Mouse (Mus musculus): ENCODE data around the gene Zfp148.
"Not testable (repeated sequence)": the region's sequence is repeated elsewhere in the genome, so short reads cannot be mapped to it uniquely, and the experiment has no call there.

Zfp148 gene

DNA sequence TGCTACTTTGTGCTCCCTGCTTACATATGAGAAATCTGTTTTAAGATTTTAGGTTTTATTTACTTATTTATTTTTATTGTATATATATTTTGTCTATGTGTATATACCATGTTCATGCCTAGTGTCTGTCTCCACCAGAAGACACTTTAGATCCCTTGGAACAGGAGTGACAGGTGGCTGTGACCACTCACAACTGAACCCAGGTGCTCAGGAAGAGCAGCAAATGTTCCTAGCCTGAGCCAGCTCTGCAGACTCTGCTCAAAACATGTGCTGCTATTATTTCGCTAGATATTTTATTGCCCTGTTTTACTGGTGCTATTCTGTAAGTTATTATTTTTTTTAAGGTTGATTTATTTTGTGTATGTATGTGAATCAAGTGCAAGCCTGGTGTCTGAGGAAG lies 78.5 kb downstream of the Zfp148 start:
- no peak for DNase-seq (ENCODE audit: low read depth, low spot score)

GRCm38 (mm10) chr16:33461416-33461815 lies 80.8 kb downstream of the Zfp148 start:
- DNase-seq (ENCODE audit: low read depth, low spot score), result peak; percentile 36

DNA sequence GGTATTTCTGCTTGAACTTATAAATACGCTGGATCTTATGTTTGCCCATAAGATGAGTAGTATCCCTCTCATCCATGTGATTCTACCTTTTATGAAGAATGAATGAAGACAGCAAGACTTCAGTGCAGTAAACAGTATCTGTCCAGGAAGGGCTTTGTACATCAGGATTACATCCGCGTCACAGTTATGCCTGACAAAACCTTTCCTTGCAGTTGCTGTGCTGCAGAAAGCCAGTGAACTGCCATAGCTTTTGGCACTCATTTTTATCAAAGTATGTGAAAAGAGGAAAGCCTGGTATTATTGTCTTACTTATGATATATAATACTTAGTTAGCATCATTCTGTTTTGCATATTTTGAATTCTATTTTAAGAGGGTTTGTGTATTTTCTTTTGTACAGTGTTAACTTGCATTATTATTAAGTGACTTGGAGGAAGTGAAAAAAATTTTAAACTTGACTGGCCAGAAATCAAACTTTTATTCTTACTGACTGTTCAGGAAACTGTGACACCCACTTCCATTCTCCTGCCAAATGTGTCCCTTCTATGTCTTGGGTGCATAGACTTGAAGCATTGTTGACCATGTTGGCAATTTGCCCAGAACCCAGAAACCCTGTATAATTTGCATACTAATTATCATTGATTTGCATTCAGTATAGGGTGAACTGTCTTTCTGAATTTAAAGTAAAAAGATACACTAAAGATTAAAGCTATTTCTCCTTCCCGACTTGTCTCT lies 84.0 kb downstream of the Zfp148 start:
- no peak for DNase-seq (ENCODE audit: low read depth, low spot score)

DNA sequence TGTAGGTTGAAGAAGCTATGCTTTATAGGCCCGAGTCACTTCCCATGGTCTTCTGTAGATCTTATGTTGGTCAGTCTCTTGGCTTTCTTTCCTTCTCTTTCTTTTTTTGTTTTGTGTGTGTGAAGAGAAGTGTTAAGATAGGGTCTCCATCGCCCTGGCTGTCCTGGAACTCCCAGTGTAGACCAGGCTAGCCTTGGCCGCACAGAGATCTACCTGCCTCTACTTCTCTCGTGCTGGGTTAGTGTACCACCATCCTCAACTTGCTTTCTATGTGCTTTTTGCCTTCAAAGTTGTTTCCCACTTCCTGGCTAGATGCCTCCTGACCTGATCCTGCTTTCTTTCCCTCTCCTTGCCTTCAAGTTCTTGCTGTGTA lies 84.6 kb downstream of the Zfp148 start:
- DNase-seq (ENCODE audit: low read depth, low spot score), result no peak

- no peak for DNase-seq (ENCODE audit: low read depth, low spot score)
Measured at GRCm38 (mm10) chr16:33467451-33467850, 86.8 kb downstream of the Zfp148 start.

DNA sequence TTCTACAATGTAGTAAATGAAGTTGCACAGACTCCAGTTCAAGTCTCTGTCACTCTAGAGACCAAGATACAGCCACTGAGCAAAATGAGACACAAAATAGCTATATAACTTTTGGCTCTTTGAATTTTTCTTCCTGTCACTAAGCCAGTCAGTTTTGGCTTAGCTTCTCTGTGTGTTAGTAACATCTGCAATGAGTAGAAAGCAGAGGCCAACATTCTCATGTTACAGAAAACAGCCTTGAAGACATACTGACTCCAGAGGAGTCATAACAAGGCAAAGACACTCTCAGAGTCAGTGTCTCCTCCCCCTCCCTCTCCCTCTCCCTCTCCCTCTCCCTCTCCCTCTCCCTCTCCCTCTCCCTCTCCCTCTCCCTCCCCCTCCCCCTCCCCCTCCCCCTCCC lies 89.3 kb downstream of the Zfp148 start:
- DNase-seq (ENCODE audit: low read depth, low spot score), result no peak

- DNase-seq (ENCODE audit: low read depth, low spot score), result no peak
Measured at GRCm38 (mm10) chr16:33474381-33474780, 93.7 kb downstream of the Zfp148 start.

GRCm38 (mm10) chr16:33479926-33480325 lies 99.3 kb downstream of the Zfp148 start:
- DNase-seq (ENCODE audit: low read depth, low spot score), result no peak

GRCm38 (mm10) chr16:33481148-33481547 lies 100.5 kb downstream of the Zfp148 start:
- DNase-seq (ENCODE audit: low read depth, low spot score), result no peak

DNA sequence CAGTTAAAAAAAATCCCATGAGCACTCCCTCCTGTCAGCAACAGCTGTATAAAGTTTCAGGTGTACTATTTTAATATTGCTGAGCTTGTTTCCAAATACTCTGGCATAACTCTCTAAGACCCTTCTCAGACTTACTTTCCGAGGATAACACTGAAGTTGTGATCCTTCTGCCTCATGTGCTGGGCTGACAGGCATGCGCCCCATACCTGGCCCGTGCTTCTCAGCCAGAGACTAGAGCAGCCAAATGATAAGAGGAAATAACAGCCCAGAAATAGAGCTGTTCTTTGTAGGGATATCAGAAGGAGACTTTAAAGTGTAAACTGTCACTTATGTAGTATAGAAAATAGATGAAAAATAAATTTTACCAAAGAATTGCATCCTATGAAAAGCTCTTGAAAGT lies 101.7 kb downstream of the Zfp148 start:
- no peak for DNase-seq (ENCODE audit: low read depth, low spot score)

- no peak for DNase-seq (ENCODE audit: low read depth, low spot score)
Measured at GRCm38 (mm10) chr16:33487709-33488108, 107.1 kb downstream of the Zfp148 start.

DNA sequence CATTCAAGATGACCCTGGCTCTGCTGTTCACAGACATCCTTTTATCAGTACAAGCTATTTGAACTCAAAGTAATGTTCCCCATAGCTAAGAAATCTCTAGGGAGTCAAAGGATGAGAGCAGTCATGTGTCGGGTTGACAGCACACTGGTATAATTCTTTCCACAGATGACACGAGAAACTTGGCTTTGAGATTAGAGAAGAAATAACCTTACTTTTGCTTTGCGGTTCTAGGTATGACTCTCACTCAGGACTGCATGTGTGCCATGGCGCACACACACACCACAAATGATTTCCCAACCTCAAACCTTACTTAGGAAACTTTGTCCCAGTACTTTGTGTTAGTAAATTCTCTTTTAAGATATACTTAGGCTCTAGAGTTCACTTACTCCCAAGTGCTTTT lies 113.7 kb downstream of the Zfp148 start:
- no peak for DNase-seq (ENCODE audit: low read depth, low spot score)

DNA sequence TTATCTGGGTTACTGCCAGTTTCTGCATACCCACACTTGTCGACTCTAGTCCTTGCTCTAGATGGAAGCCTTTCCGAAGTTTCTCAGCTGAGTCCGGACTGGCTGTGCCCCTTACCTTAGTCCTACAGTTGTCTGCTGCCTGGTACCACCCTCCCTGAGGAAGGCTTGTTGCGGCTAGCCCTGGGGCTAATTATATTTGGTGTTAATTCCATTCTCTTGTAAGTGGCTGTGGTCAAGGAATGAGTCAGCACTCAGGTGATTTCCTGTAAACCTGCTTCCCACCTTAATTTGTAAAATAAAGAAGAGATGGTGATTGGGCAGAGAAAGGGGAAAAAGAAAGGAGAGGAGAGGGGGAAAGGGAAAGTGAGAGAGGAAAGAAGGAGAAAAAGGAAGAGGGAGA lies 127.4 kb downstream of the Zfp148 start:
- DNase-seq (ENCODE audit: low read depth, low spot score), result no peak

GRCm38 (mm10) chr16:33509231-33509630 lies 128.6 kb downstream of the Zfp148 start:
- DNase-seq (ENCODE audit: low read depth, low spot score), result not testable (repeated sequence)

DNA sequence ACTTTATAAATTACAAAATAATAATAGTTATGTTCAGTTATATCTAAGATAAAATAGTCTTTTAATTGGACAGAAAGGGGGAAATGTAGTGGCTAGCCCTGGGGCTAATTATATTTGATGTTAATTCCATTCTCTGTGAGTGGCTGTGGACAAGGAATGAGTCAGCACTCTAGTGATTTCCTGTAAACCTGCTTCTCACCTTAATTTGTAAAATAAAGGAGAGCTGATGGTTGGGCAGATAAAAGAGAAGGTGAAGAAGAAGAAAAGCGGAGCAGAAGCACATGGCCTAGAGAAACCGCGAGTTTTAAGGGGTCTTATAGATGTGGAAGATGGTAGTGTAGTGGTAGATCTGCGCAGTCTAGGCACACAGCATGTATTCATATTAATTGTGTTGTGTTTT lies 130.2 kb downstream of the Zfp148 start:
- DNase-seq (ENCODE audit: low read depth, low spot score), result not testable (repeated sequence)

DNA sequence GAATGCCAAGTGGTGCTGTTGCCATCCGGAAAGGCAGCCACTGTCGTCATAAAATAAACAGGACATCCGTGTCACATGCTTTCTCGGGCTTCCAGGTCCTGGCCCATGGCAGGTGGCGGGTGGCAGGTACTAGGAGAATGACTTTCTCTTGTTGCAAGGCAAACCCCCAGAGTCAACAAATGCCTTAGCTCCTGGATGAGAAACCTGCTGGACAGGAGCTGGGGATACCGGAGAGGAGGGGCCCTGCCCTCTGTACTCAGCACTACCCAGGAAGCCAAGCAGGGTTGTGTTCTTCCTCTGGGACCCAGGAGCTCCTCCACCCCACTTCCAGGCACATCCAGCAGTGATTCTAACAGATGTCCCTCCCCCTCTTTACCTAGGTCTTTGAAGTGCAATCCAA lies 131.9 kb downstream of the Zfp148 start:
- no peak for DNase-seq (ENCODE audit: low read depth, low spot score)

- DNase-seq (ENCODE audit: low read depth, low spot score), result no peak
Measured at GRCm38 (mm10) chr16:33516807-33517565, 136.3 kb downstream of the Zfp148 start, which contains the start of gene Slc12a8. Gene Slc12a8 (plus strand): TSS chr16:33517328.

DNA sequence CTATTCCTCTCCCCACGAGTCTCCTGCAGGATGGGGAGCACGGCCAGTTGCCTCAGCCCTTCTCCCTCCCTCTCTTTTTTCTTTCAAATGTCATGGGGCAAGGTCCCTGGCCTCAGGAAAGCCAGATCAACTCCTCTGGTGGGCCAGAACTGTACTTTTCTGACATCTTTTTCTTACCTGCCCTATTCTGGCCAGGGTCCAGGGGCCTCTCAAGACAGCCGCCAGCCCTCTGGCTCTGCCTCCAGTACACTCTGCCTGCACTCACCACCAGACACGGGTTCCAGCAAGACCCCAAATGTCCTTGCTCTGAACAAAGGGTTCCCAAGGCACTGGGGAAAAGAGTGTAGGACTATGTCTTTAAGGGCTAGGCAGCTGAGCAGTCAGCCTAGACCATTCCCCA lies 137.0 kb downstream of the Zfp148 start:
- DNase-seq (ENCODE audit: low read depth, low spot score), result no peak

GRCm38 (mm10) chr16:33518236-33518635 lies 137.6 kb downstream of the Zfp148 start:
- no peak for DNase-seq (ENCODE audit: low read depth, low spot score)

DNA sequence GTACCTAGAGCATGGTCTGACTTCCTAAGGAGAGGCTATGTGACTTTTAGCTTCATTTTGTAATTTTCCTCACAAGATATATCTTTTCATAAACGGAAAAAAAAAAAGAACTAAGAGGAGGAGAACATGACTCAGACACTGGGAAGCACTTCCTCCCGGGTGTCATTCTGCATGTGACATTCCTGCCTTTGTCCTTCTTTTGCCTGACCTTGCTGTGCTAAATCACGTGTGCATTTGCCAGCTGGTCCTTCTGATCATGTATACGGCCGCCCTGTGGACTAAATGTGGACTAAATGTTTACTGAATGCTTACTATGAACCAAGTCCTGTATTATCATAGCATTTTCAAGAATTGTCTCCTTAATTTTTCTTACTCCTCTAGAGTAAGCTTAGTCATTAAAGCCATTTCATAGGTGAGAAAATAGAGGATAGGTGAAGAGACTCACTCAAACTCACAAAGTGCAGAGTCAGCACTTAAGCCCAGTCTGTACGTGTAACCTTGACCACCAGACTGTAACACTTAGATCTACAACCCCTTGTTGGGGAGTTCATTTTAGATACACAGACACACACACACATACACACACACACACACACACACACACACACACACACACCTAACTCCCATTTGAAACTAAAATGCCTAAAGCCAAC lies 139.4 kb downstream of the Zfp148 start:
- no peak for DNase-seq (ENCODE audit: low read depth, low spot score)

GRCm38 (mm10) chr16:33522516-33522915 lies 141.9 kb downstream of the Zfp148 start:
- no peak for DNase-seq (ENCODE audit: low read depth, low spot score)

GRCm38 (mm10) chr16:33523571-33523970 lies 142.9 kb downstream of the Zfp148 start:
- no peak for DNase-seq (ENCODE audit: low read depth, low spot score)

Data from skeletal muscle tissue, adult 2 months (tissue).